Mouse (Mus musculus): Measurements from ENCODE around the gene Bhlhe23. TPM values are rescaled to one million over a fixed set of nuclear protein-coding genes. Genes with fewer than 3 reads are reported as not detected.

The Bhlhe23 gene
- total and polyA plus RNA-seq, 3 experiments = not detected

GRCm38 (mm10) chr2:180758513-180759263, 18.0 kb downstream of the Bhlhe23 start:
- H3K4me1 ChIP-seq (ENCODE audit: control insufficient read depth in 1 of 2, insufficient read depth in 2 of 2) = 0 out of 4 replicates have a peak, but pooled peaks cover 0 to under 1% of the 10 kb centered on the region in 2 experiments
- H3K79me2 ChIP-seq (replicated peaks; ENCODE audit: control insufficient read depth, extremely low read depth, insufficient read depth, poor library complexity, severe bottlenecking) = no peaks in the 10 kb centered on the region
- no peak overlapping the region for H3K4me3 ChIP-seq (replicated peaks in 1 of 3; ENCODE audit: low read depth in 2 of 3, low read length in 2 of 3, poor library complexity in 1 of 3)
- no peak overlapping the region for H3K4me2 ChIP-seq (ENCODE audit: insufficient read depth, low read depth, poor library complexity, severe bottlenecking)
- no peaks in the 10 kb centered on the region for H3K36me3 ChIP-seq (replicated peaks in 1 of 2; ENCODE audit: control insufficient read depth in 1 of 2, insufficient read depth in 1 of 2, low read length in 1 of 2)
- dilution Hi-C loops (cut with MboI; ENCODE audit: extremely low pct_ligation_motif_present, extremely low pct_unique_long_range_greater_than_20kb, low sequenced_read_pairs) (no loop called here), in situ Hi-C loops (cut with MboI; ENCODE audit: low pct_ligation_motif_present, low pct_unique_long_range_greater_than_20kb, low sequenced_read_pairs) (loop anchor here (25.0 kb wide), 1 partner anchor 296 kb away; the partner anchor contains the start of gene Slco4a1)
- TF ChIP-seq POLR2AphosphoS2 (IDR thresholded peaks at IDR 0.05; ENCODE audit: low read depth, low read length) (no peak), SIN3A (IDR thresholded peaks at IDR 0.05; ENCODE audit: low read length) (no peak), CTCF (conservative IDR thresholded peaks at IDR 0.05 in 1 of 2, IDR thresholded peaks at IDR 0.05 in 1 of 2; ENCODE audit: low read depth in 2 of 2, low read length in 2 of 2) (no peak), ELF1 (IDR thresholded peaks at IDR 0.05; ENCODE audit: low read depth, low read length) (no peak), MAX (IDR thresholded peaks at IDR 0.05; ENCODE audit: low read length) (no peak), NRF1 (IDR thresholded peaks at IDR 0.05; ENCODE audit: low read depth, low read length) (no peak), RCOR1 (conservative IDR thresholded peaks at IDR 0.05; ENCODE audit: low read depth, low read length) (no peak), ETS1 (conservative IDR thresholded peaks at IDR 0.05; ENCODE audit: low read depth, low read length) (no peak), MEF2A (IDR thresholded peaks at IDR 0.05; ENCODE audit: borderline replicate concordance, low read depth, low read length) (no peak), TCF12 (IDR thresholded peaks at IDR 0.05; ENCODE audit: low read depth, low read length) (no peak), USF2 (conservative IDR thresholded peaks at IDR 0.05; ENCODE audit: low read depth, low read length) (no peak), ZC3H11A (IDR thresholded peaks at IDR 0.05; ENCODE audit: low read depth, low read length) (no peak), EP300 (IDR thresholded peaks at IDR 0.05; ENCODE audit: low read length) (no peak), E2F4 (IDR thresholded peaks at IDR 0.05; ENCODE audit: insufficient replicate concordance, low read depth, low read length) (no peak), MXI1 (IDR thresholded peaks at IDR 0.05; ENCODE audit: low read depth, low read length) (no peak), CHD2 (IDR thresholded peaks at IDR 0.05; ENCODE audit: low read length) (no peak), SMC3 (IDR thresholded peaks at IDR 0.05; ENCODE audit: low read depth, low read length) (no peak), BHLHE40 (IDR thresholded peaks at IDR 0.05; ENCODE audit: low read depth, low read length) (no peak), IRF4 (IDR thresholded peaks at IDR 0.05; ENCODE audit: low read depth, low read length) (no peak)
- DNase-seq (ENCODE audit: extremely low read depth) = no peak
- H3K9me3 ChIP-seq (replicated peaks; ENCODE audit: low read length) = no peaks in the 10 kb centered on the region
- H3K27ac ChIP-seq (ENCODE audit: insufficient read depth, low read depth) = no peak overlapping the region
- H3K27me3 ChIP-seq (replicated peaks) = peaks cover 87% of the 10 kb centered on the region
- H3K9ac ChIP-seq (ENCODE audit: insufficient read depth, low read depth) = no peak overlapping the region

GRCm38 (mm10) chr2:180756786-180757185, 19.9 kb downstream of the Bhlhe23 start:
- no peak for DNase-seq (ENCODE audit: extremely low read depth)
- Histone ChIP-seq H3K9ac (ENCODE audit: insufficient read depth, low read depth) (no peak overlapping the region), H3K4me3 (replicated peaks in 1 of 3; ENCODE audit: low read depth in 2 of 3, low read length in 2 of 3, poor library complexity in 1 of 3) (no peak overlapping the region), H3K9me3 (replicated peaks; ENCODE audit: low read length) (no peaks in the 10 kb centered on the region), H3K27me3 (replicated peaks) (peaks cover 85% of the 10 kb centered on the region), H3K27ac (ENCODE audit: insufficient read depth, low read depth) (no peak overlapping the region), H3K4me2 (ENCODE audit: insufficient read depth, low read depth, poor library complexity, severe bottlenecking) (no peak overlapping the region), H3K79me2 (replicated peaks; ENCODE audit: control insufficient read depth, extremely low read depth, insufficient read depth, poor library complexity, severe bottlenecking) (no peaks in the 10 kb centered on the region), H3K36me3 (replicated peaks in 1 of 2; ENCODE audit: control insufficient read depth in 1 of 2, insufficient read depth in 1 of 2, low read length in 1 of 2) (no peaks in the 10 kb centered on the region), H3K4me1 (ENCODE audit: control insufficient read depth in 1 of 2, insufficient read depth in 2 of 2) (no peaks in the 10 kb centered on the region)
- TF ChIP-seq RCOR1 (conservative IDR thresholded peaks at IDR 0.05; ENCODE audit: low read depth, low read length) (no peak), ETS1 (conservative IDR thresholded peaks at IDR 0.05; ENCODE audit: low read depth, low read length) (no peak), IRF4 (IDR thresholded peaks at IDR 0.05; ENCODE audit: low read depth, low read length) (no peak), SMC3 (IDR thresholded peaks at IDR 0.05; ENCODE audit: low read depth, low read length) (no peak)
- in situ Hi-C loops (cut with MboI; ENCODE audit: low pct_ligation_motif_present, low pct_unique_long_range_greater_than_20kb, low sequenced_read_pairs) = loop anchor here (25.0 kb wide), 1 partner anchor 294 kb away; the partner anchor contains the start of gene Slco4a1
- dilution Hi-C loops (cut with MboI; ENCODE audit: extremely low pct_ligation_motif_present, extremely low pct_unique_long_range_greater_than_20kb, low sequenced_read_pairs) = no loop called here

Measured in CH12.LX (cell line).